Mouse (Mus musculus) adrenal gland, postnatal 25 days (tissue): ENCODE results near the gene Magi1. TPM values are rescaled to one million over a fixed set of nuclear protein-coding genes. Genes with fewer than 3 reads are reported as not detected.
"Not testable (repeated sequence)": the region's sequence is repeated elsewhere in the genome, so short reads cannot be mapped to it uniquely, and the experiment has no call there.

ENCODE experiments used
- DNase-seq: peaks from one replicate; pipeline ENCODE4 v3.0.0; 2021; ENCODE audit warnings: mixed read lengths
- total RNA-seq: library from RNA; stranded (reverse); gene quantifications from 2 replicates; pipeline ENCODE4 v1.2.3, GENCODE M21; 2021

Magi1 gene
- total RNA-seq, 1 experiment from 2014 or later, result 13.0 TPM

DNA sequence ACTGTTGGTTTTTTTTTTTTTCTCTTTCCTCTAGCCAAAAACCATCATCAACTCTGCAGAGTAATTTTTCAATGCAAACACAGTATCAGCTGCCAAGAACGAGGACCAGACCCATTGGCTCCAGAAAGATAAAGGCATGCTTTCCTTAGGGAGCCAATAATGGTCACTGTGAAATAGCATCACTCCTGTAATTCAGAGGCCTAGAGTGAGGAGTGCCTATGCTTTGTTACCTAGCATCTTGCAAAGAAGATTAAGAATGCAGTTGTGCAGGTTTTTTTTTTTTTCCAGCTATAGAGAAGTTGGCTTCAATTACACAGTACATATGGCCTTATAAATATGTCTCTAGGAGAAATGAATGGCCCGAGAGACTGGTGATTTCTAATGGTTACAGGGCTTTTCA, 560.5 kb downstream of the Magi1 start:
- DNase-seq, result no peak

DNA sequence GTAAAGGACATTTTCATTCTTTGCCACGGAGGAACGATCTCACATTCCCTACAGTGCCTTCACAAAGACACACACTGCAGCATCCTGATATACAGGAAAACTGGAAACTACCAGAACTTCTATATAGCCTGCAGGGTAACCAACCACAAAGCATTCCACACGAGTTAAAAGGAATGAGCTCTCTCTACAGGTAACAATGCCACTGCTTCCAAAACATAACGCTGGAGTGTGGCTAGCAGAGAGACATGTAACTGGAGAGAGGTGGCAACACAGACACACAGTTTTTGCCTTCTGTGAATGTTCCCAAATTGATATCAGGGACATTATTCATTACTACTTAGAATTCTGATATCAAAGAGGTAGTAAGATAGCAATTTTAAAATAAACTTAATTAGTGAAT, 564.2 kb downstream of the Magi1 start:
- no peak for DNase-seq

DNA sequence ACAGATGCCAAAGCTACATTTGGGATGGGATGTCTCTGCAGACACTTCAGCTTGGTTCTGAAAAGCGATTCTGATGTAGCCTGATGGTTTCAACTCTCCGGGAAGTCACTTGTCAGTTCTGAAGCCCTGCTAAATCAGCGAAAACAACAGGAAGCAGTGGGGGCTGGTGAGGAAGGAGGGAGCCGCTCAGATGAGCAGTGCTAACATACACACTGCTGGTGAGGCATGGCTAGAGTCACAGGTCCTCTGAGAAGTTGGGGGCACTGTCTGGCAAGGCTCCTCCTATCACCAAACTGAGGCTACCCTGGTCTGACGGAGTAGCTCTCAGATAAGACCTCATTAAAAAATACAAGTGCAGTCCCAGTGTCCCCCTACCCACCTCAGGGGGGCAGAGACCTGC, 565.3 kb downstream of the Magi1 start:
- DNase-seq, result no peak

DNA sequence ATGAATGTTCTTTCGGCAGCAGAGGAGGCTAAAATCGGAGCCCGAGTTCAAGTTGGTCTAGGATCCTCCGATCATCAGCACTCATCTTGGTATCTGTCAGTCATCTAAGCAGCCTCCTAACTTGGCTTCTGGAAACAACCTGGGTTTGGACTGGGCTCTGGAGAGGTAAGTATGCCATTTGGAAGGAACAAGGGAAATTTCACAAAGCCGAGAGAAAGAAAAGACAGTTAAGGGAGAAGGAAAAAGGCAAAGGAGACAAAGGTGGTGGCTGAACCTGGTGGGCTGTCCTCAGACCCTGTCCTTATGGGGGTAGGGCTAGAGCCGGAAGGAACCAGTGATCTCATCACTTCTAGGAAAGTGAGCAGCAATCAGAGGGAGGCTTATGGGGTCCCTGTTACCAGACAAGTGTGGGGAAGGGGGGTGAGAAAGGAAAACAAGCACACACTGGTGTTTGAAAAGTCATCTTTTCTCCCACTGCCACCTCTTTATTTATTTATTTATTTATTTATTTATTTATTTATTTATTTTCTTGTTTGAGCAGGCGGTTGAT, 565.8 kb downstream of the Magi1 start:
- no peak for DNase-seq

DNA sequence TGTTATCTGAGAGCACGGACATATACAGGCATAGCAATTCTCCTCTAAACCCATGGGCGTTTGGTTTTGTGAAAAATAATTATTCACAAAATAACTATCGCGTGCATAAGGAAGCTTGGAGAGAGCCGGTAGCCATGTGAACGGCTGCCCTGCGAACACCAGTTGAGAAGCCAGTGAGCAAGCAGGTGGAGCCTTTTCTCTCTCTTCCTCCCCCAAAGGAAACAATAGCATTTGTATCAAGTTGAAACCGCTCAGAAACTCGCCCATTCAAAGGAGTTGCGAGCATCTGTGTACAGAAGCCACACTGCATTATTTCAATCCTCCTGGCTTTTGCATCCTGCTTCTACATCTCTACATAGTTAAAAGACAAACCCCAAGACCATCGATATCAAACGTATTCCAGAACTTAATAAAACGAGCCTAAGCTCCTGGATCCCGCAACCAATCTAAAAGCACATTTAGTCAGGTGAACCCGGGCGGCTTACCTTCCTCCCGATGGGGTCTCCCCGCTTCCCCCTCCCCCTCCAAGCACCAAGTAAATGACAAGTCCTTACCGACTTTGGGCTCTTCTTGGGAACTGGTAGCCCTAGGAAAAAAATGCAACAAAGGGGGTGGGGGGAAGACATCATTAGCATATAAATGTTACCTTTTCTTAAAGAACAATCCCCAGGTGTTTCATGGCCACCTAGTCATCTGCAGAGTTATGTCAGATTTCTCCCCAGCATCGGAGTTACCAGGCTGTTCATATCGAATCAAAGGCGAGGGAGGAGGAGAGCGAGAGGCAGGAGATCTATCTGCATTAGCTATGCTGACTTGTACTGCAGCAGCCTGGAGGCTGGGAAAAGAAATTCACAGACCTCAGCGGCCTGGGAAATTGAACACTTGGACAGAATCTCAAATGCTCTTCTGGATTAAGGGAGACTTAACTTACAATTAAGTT, 566.8 kb downstream of the Magi1 start:
- DNase-seq, result no peak

DNA sequence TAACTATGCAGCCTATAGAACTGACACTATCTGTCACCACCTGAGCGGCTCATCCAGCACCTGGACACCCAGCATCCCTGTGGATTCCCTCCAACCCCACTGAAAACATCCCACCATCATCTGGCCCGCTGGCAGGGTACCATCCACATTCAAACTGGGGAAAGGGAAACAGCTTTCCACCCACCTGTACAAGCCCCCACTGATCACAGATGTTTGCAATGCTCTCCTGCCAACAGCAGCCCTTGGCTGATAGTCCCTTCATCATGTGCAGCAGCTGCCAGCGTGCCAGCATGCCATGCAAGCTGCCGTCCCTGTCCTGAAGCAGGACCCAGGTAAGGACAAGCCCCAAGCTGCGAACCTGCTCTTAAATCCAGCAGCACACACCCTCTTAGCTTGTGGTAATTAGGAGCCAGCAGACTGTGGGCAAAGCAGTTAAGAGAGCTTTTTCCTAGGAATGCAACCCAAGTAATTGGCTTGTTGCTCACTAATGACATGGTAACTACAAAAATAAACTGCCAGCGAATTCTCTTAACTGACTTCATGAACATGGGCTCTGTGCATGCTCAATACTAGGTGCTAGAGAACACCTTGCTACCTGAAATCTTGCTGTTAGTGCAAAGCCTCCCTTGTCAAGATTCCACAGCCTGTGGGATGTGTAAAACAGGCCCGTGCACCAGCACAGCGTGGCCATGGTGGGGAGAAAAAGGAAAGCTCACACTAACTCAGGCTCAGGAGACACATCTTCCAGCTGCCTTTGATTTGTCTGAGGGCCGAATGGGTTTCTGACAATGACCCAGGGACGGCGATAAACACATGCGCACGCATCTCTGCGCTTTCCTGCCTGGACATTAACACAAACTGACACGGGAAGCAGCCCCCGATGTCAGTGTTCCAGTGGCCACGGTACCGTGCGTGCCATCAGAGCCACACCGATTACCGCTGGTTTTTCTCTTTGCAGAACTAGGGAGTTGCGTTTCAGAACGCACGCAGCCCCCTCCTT, 568.2 kb downstream of the Magi1 start:
- DNase-seq, result no peak

DNA sequence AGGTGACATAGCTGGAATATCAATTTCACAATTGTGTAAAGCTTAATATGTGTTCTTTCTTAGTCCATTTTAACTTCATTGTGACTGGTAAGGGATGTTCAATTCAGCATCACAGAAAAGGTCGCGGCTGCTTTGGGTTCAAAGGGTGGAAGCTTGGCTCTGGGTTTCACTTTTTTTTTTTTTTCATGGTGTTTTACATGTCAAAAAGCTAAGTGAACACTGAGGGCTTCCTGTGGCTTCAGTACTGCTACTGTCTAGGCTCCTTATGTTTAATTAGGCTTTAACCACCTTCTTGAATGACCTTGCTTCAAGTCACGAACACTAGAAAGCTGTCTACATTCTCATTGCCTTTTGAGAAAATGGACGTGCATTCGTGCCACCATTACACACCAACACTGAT, 579.4 kb downstream of the Magi1 start:
- DNase-seq, result no peak

DNA sequence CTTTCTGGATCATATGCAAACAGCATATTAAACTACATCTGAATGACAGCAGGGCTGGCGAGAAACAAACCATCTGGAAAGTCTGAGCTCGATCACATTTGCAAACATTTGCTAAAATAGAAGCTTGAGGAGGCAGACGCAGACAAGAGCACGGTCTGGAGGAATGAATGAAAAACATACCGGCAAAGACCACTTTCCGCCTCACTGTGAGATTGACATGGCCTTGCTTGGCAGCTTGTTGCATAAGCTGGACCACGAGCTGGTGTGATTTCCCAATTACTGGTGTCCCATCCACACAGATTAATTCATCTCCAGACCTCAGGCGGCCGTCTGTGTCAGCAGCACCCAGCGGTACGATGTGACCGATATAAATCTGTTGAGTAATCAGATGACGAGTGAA, 584.3 kb downstream of the Magi1 start:
- peak; percentile 20 for DNase-seq

DNA sequence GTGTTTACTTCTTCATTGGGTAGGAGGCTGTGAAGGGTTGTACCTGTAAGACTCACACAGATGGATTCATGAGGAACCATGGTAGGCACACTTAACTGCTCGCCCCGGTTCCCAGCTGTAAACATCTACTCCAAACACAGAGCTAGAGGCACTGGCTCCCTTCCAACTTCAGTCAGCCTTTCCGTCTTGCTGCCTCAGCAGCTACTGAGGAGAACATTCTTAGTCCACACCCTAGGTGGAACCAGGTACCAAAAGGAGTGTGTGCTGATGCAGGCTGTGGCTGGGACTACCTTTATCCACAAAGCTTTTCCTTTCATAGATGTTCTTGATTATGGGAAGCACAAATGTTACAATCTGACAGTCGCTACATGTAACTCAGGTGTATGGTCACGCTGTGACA, 585.8 kb downstream of the Magi1 start:
- DNase-seq, result no peak

DNA sequence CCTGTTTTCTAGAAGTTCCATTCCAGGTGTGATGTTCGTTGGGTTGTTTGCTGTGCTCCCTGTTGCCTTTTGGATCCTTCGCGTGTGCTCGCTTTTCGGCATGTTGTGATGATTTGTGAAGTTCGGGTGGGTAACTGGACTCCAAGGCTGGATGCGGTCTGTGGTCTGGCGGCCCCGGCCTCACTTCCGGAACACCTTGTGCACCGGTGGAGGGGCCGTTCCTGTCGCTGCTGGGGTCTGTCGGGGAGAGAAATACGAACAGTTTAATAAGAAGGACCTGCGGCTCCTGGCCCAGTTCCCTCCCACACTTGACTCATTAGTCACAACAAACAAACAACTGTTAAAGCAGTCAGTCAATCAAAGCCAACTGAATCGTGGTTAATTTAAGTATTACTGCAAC, 605.0 kb downstream of the Magi1 start:
- DNase-seq, result no peak

DNA sequence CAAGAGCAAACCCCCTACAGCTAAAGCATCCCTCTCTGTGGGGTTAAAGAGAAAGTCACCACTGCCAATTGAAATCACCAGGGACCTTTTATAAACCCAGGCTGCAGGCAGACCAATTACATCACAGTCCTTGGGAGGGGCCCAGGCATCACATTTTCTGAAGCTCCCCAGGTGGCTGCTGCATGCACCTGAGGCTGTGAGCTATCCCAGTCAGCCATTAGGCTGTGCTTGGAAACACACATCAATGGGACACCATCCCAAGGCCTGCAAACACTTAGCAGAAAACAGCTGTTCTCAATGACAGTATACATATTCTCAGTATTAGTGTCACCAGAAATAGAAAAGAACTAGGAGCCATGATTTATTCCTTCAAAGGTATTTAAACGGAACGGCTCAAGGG, 617.0 kb downstream of the Magi1 start:
- no peak for DNase-seq

DNA sequence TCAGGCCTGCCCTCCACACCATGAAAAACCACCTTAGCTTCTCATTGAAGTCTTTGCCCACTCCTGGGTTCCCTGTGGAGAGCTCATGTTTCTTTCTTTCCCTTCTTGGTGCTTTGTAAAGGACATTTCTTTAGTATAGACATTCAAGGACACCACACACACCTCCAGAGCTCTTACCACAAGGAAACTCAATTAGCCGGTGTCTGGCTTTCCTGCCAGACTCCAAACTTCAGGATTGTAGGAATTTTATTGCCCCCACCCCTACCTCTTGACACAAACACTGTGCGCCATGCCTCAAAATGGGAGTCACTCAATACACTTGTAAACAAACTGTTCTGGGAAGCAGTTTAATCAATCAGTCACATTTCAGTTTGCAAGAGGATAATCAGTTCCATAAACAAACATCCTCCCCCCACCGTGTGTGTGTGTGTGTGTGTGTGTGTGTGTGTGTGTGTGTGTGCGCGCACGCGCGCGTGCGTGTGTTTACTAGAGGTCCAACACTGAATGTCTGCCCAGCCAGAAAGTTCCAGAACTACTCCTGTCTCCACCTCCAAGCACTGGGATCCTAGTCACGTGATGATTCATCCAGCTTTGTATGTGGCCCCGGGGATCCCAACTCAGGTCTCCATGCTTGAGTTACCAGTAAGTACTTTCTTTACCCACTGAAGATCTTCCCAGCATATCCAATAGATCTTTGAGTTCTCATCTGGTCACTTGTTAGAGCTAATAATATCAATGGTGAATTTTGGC, 618.5 kb downstream of the Magi1 start:
- DNase-seq, result no peak

DNA sequence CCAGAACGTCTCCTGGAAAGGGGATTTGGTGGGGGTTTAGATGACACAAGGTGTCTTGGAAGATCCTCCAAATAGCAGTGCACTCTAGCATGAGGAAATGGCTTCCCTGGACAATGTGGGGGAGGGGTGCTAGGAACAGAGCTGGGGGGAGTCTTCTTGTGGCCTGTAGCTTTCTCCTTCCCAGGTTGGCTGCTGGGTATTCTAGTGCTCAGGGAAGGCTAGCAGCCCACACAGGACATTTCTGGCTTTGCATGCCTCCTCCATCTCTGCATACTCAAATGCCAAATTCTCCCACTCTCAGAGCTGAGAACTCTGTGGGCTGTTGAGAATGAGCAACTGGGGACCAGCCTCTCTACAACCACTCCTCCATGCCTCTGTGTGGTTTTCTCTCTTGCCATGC, 622.6 kb downstream of the Magi1 start:
- DNase-seq, result no peak

DNA sequence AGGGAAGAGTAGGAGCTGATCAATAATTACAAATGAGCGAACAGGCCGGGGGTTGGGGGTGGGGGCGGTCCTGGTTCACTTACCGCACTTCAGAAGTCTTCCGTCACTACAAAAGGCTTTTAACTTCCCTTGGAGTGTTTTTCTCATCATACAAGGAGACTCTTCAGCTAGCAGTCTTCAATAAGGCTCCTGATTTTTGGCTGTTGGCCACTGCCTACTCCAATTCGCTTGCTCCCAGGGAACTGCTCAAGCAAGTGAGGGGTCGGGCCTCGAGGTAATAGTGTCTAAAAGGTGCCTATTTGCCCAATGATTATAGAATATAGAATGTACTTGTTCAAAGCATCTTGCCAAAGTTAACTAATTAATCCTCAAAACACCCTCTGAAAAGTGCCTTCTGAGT, 624.2 kb downstream of the Magi1 start:
- DNase-seq, result no peak

DNA sequence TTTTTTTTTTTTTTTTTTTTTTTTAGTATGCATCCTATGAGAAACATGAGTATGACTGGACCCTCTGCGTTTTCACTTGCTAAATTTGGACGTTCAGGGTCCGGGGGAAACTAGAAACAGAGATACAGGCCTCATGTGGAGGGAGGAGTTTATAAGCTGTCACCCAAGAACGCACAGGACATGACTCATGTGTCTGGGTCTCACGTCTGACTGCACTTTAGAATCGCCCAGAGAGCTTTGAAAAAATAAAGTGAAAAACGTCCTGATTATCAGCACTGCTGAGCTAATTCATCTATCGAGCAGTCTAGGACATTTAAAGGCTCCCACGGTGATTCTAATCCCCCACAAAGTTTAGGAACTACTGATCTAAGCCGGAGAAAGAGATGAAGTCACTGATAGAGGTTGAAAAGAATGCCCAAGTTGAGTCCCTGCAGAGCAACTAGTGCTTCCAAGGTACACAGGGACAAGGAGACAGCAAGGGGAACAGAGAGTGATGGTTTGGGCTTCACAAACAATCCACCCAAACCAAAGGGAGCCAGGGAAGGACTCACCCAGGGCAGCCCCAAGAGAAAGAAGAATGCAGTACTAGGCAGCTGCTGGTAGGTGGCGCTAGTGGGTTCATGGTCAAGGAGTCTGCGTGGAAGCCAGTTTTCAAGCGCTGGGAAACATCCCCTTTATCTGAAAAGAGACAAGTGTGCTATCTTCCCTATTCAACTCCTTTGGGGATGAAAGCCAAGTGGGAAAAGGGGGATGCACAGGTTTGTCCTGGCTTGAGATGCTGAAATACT, 626.3 kb downstream of the Magi1 start:
- peak; percentile 75 for DNase-seq

DNA sequence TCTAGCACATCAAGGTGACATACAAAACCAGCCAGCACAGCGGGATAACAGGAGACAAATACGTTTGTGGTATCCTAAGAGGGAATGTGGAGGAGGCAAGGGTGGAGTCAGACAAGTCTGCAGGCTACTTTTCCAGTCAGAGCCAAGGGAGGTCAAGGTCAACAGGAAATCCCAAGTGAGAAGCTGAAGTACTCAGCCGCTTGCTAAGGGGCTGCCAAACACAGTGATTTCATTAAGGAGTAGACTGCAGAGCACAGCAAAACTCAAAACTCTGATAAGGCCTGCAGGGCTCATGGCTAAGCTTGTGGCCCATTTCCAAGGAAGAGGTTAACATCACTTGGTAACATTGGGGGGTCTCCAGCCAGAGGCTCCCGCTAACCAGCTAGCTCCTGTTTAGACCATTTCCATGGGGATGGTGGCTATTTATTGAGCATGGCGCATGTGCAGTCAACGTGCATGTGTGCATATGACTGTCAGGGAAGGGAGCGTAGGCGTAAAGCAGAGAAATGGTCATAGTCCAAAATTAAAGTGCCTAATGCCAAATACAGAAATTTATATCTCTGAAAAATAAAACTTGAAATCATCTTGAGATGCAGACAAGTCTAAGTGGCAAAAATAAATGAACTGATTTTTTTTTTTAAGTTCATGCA, 635.0 kb downstream of the Magi1 start:
- no peak for DNase-seq

DNA sequence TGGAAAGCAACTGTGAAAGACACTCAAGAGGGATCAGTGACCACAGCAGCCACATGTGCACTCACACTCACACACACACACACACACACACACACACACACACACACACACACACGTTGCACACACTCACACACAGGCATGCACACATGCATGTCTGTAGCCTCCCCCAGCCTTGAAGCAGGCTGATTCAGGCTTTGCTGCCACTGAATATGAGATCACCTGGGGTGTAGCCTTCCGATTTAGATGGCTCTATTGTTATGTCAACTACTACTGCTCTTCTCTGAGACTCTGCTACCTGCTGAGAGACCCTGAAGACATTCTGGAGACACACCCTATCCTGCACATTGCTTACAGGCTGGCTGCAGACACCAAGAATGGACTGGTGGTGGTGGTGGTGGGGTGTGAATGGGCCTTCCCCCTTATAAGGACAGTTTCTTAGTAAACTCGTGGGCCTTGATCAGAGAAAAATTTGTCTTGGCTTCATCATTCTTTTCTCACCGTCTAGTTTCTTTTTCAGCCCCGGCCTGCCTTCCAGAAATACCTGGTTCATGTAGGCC, 653.9 kb downstream of the Magi1 start:
- DNase-seq, result not testable (repeated sequence)

DNA sequence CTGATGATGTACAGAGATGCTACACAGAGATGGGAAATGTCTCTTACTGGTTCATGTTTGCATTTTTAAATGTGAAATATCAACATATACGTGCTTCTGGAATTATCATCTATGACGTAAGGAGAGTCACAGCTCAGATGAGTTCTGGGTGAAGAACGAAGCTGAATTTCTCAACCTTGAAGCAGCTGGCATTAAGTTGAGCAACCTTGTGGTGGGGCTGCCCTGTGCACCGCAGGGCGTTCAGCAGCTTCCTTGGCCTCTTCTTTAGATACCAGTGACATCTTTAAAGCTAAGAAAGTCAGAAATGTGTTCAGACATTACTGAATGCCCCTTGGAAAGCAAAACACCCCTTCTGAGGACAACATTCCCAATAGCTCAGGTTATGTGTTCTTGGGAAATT, 656.5 kb downstream of the Magi1 start:
- no peak for DNase-seq
